Mouse (Mus musculus) CH12.LX (cell line): Measurements from ENCODE around the gene Calhm3.

ENCODE experiments used
- CTCF ChIP-seq, 2 experiments: IDR thresholded peaks in 1 of 2; conservative IDR thresholded peaks in 1 of 2; 2 replicates each; pipeline ENCODE4 v1.5.1; 2011 to 2012; ENCODE audit warnings: low read depth in 2 of 2, low read length in 2 of 2, improper control_type of control experiment in 1 of 2, inconsistent platforms in 1 of 2, mild to moderate bottlenecking in 1 of 2, moderate library complexity in 1 of 2
- EP300 ChIP-seq: IDR thresholded peaks from 2 replicates; pipeline ENCODE4 v1.6.1; 2011; ENCODE audit warnings: low read length, improper control_type of control experiment
- KAT2A ChIP-seq: IDR thresholded peaks from 2 replicates; pipeline ENCODE4 v1.6.1; 2012; ENCODE audit warnings: low read length, improper control_type of control experiment, inconsistent platforms; ENCODE audit not compliant: insufficient replicate concordance
- MAFK ChIP-seq: IDR thresholded peaks from 2 replicates; pipeline ENCODE4 v1.6.1; 2011; ENCODE audit warnings: low read length, improper control_type of control experiment; ENCODE audit not compliant: insufficient replicate concordance
- MAZ ChIP-seq: IDR thresholded peaks from 2 replicates; pipeline ENCODE4 v1.6.1; 2012; ENCODE audit warnings: low read depth, mild to moderate bottlenecking, inconsistent platforms, low read length, improper control_type of control experiment, moderate library complexity
- POLR2A ChIP-seq: IDR thresholded peaks from 2 replicates; pipeline ENCODE4 v1.6.1; 2011; ENCODE audit warnings: low read depth, mild to moderate bottlenecking, improper control_type of control experiment, low read length
- RAD21 ChIP-seq: IDR thresholded peaks from 2 replicates; pipeline ENCODE4 v1.6.1; 2011; ENCODE audit warnings: low read depth, mild to moderate bottlenecking, low read length, improper control_type of control experiment, moderate library complexity
- USF2 ChIP-seq: conservative IDR thresholded peaks from 2 replicates; pipeline ENCODE4 v1.6.1; 2011; ENCODE audit warnings: low read depth, low read length, improper control_type of control experiment

DNA sequence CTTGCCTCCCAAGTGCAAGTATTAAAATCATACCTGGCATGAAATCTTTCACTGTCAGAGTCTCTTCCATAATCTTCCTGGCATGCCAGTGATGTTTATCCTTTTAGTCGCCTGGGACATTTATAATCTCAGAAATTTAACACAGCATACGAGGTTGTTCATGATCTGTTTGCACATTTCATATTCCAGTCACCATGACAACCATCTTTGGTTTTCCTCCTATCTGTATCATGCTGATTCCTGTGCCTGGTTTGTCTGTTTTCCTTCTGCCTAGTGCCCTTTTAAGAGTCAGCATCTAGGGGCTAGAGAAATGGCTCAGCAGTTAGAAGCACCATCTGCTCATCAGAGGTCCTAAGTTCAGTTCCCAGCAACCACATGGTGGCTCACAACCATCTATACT, 38.9 kb downstream of the Calhm3 start:
- no peak for TF ChIP-seq POLR2A
- TF ChIP-seq CTCF (conservative IDR thresholded peaks at IDR 0.05 in 1 of 2, IDR thresholded peaks at IDR 0.05 in 1 of 2; ENCODE audit: low read depth in 2 of 2, low read length in 2 of 2), result no peak
- no peak for TF ChIP-seq KAT2A
- no peak for TF ChIP-seq USF2
- TF ChIP-seq MAZ, result no peak
- no peak for TF ChIP-seq RAD21
- TF ChIP-seq EP300, result no peak
- TF ChIP-seq MAFK, result no peak
